Mouse (Mus musculus): Measurements from ENCODE around the gene Smg6. TPM values are rescaled to one million over a fixed set of nuclear protein-coding genes. Genes with fewer than 3 reads are reported as not detected.

Smg6 gene
- 32.3 and 36.0 TPM in 2 replicates for polyA plus RNA-seq (2012; rRNA removed)

DNA sequence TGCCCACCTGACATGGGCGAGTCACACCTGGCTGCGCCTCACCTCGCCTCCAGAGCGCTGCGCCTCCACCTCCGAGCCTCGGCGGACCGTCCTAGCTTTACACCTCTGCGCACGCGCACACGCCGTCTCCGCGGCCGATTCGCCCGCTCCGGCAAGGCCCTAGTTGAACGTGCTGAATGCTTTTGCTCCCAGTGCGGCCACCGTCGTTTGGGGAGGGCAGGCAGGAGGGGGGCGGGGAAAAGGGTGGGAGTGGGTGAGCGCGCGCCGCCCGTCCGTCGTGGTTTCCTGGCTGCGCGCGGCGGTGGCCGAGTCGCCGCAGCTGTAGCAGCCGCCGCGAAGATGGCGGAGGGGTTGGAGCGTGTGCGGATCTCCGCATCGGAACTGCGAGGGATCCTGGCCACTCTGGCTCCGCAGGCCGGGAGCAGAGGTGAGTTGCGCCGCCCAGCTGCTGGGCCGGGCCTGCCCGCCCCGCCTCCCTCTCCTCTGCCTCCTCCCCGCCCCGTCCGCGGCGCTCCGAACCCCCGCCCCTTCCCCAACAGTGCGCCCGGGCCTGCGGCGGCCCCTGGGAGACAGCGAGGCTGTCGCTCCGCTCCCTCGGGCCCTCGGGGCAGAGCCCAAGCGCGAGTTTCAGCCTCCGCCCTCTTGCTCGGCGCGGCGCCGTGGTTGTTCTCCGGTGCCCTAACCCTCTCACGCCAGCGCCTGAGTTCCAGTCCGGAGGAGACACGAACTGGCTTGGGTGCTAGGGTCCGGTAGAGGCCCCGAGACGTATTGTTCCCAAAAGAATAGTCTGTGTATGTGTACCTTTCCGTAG, at the start of gene Smg6, which contains the start of gene Srr:
Gene Smg6 (plus strand): TSS at position 247 of the 811 bp plus-strand sequence.
Gene Srr (minus strand): TSS at position 372 of the 811 bp plus-strand sequence.

DNA sequence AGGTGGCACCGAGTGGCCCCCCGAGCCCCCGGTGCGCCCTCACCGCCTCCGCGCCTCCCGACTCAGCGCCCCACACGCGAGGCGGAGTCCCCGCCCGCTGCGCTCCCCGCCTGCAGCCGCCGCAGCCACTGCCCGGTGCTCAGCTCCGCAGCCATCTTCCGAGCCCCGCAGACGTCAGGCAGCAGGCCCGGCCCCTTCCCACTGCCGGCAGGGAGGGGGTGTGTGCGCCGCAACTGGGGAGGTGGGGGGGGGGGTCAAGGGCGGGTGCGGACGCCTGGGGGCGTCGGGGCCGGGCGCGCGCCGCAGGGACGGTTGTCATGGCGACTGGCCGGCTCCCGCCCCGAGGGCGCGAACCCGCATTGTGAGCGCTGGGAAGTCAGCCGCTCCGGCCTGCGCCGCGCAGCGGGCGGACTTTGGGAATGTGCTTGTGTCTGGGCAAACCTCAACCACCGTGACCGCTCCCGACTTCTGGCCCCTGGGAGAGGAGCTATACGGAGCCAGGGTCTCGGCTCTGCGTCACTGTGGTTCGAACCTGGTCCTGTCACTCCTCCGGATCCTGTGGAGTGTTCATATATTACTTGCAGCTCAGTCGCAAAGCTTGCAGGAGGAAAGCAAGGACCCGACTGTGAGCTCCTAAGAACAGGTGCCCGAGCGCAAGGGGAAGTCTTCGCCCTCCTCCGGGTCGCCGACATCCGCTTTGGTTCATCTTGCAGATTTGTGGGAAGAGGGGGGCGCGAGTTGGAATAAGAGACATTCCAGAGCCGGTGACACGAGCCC, 28.5 kb upstream of the Smg6 start, which contains the start of gene Sgsm2:
Gene Sgsm2 (minus strand): TSS at position 160 of the 777 bp plus-strand sequence.

DNA sequence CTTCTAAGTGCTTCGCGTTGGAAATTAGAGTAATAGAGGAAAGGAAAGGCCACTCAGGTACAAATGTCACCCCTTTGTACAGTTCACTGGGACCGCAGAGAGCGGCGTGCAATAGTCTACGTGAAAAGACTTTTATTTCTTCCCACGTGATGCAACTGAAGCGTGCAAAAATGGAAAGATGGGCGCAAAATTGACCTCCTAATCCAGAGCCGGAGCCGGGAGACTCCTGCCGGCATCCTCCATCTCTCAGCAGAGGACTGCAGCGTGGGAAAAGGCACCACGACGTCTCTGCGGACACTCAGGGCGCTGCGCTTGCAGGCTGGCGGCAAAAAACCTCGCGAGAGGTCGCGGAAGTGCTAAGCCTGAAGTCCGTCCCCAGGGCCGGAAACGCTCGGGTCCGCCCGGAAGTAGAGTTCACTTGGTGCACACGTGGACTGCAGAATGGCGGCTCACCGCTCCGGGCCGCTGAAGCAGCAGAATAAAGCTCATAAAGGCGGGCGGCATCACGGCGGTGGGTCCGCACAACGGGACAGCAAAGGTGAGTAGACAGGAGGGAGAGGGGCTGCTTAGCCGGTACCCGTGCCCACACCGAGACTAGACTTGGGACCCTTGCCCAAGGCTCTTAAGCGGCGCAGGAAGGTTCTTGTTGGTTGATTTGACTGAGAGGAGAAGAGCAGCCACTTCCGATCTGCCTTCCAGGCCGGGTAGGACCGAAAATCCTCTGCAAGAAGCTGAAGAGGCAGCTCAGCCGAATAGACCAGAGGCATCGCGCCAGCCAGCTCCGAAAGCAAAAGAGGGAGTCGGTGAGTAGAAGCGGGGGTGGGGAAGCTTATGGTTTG, 27.7 kb upstream of the Smg6 start, which contains the start of gene Tsr1:
Gene Tsr1 (plus strand): TSS at position 394 of the 839 bp plus-strand sequence.

DNA sequence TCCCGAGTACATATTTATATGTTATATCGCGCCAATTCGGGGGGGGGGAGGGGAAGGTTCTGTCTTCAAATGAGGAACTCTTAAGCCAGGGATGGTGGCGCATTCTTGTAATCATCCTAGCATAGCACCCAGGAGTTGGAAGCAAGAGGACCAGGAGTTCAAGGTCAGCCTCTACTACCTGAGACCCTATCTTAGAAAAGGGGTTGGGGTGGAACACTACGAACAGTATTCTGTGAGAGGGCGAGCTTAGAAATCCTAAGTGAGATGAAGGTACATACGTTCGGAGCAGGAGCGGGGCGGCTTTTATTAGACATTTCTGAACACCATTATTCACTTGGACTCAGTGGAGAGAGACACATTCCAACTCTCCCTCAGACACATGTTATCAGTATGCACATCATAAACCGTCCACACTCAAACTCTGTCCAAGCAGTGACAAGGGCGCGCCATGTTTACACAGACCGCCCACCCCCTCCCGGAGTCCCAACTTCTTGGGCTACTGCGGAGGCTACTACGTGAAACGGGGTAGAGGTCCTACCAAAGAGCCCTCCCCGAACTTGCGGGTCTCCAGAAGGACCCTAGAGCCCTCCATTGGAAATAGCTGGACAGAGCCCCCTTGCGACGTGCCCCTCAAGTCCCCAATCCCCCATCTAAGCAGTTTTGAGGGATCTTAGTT, 243.9 kb downstream of the Smg6 start, which contains the start of gene Hic1:
Gene Hic1 (minus strand): TSS at position 115 of the 676 bp plus-strand sequence.

DNA sequence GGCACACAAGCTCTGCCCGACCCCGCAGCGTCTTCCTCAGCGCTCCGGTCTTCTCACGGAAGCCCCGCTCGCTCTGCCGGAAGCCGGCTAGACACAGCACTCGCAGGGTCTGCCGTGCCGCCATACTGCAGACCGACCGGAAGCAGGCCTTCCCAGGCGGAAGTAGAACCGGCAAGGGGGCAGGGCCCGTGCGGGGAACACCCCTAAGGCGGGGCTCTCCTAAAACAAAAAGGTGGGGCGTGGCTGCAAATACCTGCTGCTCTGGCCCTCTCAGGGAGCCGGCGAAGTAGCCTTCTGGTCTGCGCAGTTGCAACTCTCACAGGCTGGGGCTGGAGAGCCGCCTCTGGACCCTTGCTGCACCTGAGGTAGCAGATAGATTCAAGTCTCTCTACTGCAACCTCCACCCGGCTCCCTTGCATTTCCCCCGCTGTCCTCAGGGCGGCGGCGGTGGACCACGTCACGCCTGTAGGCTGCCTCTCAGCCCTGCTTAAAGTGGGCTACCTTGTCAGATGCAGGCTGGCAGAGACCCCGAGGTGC, 253.1 kb downstream of the Smg6 start, which contains the start of gene Ovca2:
Gene Ovca2 (minus strand): TSS at position 164 of the 537 bp plus-strand sequence.

DNA sequence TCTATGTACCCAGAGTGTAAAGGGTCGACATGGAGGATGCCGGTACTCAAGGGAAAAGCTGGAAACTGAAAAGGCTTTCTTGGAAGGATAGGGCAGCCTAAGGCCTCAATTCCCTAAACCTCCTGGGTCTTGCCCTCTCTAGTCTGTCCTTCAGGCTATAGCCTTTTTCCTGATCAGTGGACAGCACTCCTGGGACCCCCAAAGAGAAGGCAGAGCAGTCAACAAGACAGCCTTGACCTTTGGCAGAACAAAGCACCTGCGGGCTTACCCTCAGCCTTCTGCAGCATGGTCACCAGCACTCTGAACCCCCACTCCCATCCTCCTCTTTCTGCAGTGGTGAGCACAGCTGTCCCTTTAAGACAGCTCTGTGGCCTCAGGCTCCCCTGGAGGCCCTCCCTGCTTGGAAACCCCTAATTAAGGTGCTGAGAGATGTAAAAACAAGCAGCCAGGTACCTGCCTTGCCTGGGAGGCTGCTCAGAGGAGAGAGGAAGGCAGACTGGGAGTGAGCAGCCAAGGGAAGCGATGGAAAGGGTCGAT, 265.4 kb downstream of the Smg6 start, which contains the start of gene Dph1:
Gene Dph1 (minus strand): TSS at position 337 of the 537 bp plus-strand sequence.

DNA sequence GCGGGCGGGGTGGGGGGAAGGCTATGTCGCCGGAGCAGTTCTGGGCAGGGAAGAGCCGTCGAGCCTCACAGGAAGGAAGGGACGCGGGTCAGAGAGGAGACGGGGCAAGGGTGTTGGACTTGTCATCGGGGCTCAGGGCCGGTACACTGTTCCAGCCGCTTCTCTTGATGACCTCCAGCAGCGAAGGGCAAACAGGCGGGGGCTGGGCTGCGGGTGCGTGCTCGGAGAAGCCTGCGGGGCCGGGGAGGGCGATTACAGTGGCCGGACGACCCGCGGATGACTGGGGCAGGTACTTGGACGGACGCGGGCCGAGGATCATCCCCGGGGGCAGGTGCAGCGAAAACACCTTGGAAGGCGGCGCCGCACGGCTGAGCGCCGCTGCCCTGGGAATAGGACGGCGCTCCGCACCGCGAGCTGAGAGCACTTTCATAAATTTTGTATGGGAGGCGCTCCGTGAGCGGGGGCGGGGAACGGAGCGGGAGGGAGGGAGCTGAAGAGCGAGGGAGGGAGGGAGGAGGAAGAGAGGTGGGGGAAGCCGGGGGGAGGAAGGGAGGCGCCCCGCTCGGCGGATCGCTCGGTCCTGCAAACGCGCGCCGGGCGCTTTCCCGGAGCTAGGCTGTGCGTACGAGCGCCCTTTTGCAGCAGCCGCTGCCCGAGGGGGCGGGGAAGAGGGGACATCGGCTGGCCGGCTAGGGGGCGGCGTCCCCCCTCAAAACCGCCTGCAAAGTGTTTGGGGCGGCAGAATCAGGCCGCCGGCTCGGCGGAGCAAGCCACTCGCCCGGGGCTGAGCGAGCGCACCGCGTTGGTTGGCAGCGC, 267.8 kb downstream of the Smg6 start, which contains the start of gene Rtn4rl1:
Gene Rtn4rl1 (plus strand): TSS at position 528 of the 816 bp plus-strand sequence.

Other genes starting within 250 kb of the Smg6 start
- gene Pafah1b1, start 201.2 kb upstream of the Smg6 start, polyA plus RNA-seq (2012; rRNA removed) = 64.5 and 88.4 TPM in 2 replicates
- 25.0 and 49.2 TPM in 2 replicates for gene Mettl16, start 155.0 kb upstream of the Smg6 start, polyA plus RNA-seq (2012; rRNA removed)
- 15.4 and 17.5 TPM in 2 replicates for gene Mnt, start 94.9 kb upstream of the Smg6 start, polyA plus RNA-seq (2012; rRNA removed)
- 18.5 and 18.8 TPM in 2 replicates for gene Sgsm2, start 28.8 kb upstream of the Smg6 start, polyA plus RNA-seq (2012; rRNA removed)
- gene Tsr1, start 27.8 kb upstream of the Smg6 start, polyA plus RNA-seq (2012; rRNA removed) = 38.5 and 45.0 TPM in 2 replicates
- 16.3 and 22.2 TPM in 2 replicates for gene Srr, start 125 bp downstream of the Smg6 start, polyA plus RNA-seq (2012; rRNA removed)
- gene Hic1, start 243.7 kb downstream of the Smg6 start, polyA plus RNA-seq (2012; rRNA removed) = 3.9 and 22.3 TPM in 2 replicates